In the genomic region with DNA sequence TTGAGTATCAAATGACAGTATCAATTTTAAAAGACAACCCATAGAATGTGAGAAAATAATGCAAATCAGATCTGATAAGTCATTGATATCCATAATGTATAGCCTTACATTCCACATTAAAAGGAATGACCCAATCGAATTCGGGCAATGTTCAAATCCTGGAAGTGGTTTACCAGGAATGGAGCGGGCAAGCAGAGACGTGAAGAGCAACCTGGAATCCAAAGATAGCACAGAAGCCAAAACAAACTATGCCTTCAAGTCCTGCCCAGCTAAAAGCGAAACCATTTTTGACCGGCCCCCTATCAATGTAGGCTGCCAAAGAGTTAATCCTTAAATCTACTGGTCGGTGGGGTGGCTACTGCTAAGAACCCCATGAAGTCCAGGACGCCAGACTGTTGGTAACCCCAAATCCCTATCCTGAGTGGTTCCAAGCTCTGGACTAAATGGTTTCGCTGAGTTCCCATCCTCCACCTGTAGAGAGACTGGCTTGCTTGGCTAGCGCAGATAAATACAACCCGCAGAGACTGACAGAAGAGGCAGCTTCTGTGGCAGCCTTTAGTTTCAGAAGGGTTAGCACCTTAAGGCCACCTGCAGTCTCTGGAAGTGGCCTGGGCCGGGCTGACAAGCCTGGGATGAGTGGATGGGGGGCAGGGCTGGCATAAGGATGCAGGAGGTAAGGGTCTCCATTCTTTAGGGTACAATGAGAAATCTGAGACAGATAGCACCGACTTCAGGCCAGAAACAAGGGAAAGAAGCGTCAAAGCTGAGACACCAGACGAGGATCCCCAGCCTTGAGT, we compare ENCODE assay signal across 9 mouse cellular contexts. TPM values are rescaled to one million over a fixed set of nuclear protein-coding genes. Genes with fewer than 3 reads are reported as not detected.
DNase-seq lines count a peak whose midpoint lies in the region; ATAC-seq and TF ChIP-seq lines count a peak whose summit lies in the region.
"Had no signal": no experiment of that assay in that cellular context is flagged by ENCODE, and none has a peak within 500 bp of the region (broad histone marks: within the 10 kb centered on the region; RNA-seq: fewer than 3 reads in every experiment).

No protein-coding gene starts in this region.

- peak overlapping the region; percentile 77 for H3K9ac ChIP-seq in liver, adult 2 months (ENCODE audit: low read depth, low read length)
- H3K9ac ChIP-seq in embryonic facial prominence, embryonic 15.5 days: no peak overlapping the region
- H3K9ac ChIP-seq in limb, embryonic 11.5 days (ENCODE audit: low read length): peak overlapping the region; percentile 22; the same call in 1 of the 2 replicates
- H3K9ac ChIP-seq in neural tube, embryonic 15.5 days (replicated peaks): peak overlapping the region; percentile 93

- peak overlapping the region; percentile 72 for H3K4me3 ChIP-seq in liver, adult 2 months (ENCODE audit: insufficient read depth, low read depth, low read length)
- peak overlapping the region; percentile 46 for H3K4me3 ChIP-seq in embryonic facial prominence, embryonic 15.5 days (replicated peaks)
- peak overlapping the region; percentile 32 for H3K4me3 ChIP-seq in limb, embryonic 11.5 days (ENCODE audit: low read depth, low read length)
- peak overlapping the region; percentile 81 for H3K4me3 ChIP-seq in neural tube, embryonic 15.5 days (replicated peaks)

- no peaks in the 10 kb centered on the region for H3K9me3 ChIP-seq in embryonic facial prominence, embryonic 15.5 days (replicated peaks)
- no peaks in the 10 kb centered on the region for H3K9me3 ChIP-seq in limb, embryonic 11.5 days (ENCODE audit: control insufficient read depth, low read length)
- no peaks in the 10 kb centered on the region for H3K9me3 ChIP-seq in neural tube, embryonic 15.5 days (replicated peaks)

- no peaks in the 10 kb centered on the region for H3K36me3 ChIP-seq in liver, adult 2 months (ENCODE audit: control insufficient read depth, insufficient read depth, low read length)
- H3K36me3 ChIP-seq in embryonic facial prominence, embryonic 15.5 days: no peaks in the 10 kb centered on the region
- H3K36me3 ChIP-seq in limb, embryonic 11.5 days (ENCODE audit: control insufficient read depth, insufficient read depth, low read length): no peaks in the 10 kb centered on the region
- no peaks in the 10 kb centered on the region for H3K36me3 ChIP-seq in neural tube, embryonic 15.5 days

- TF ChIP-seq POLR2A in liver, adult 2 months (IDR thresholded peaks at IDR 0.05; ENCODE audit: extremely low read depth, insufficient read depth, low read length): no peak

- TF ChIP-seq CTCF in liver, adult 2 months (IDR thresholded peaks at IDR 0.05; ENCODE audit: low read depth, low read length): no peak

- H3K4me1 ChIP-seq in liver, adult 2 months (ENCODE audit: control insufficient read depth, insufficient read depth, low read length): peaks cover 5% of the 10 kb centered on the region
- H3K4me1 ChIP-seq in embryonic facial prominence, embryonic 15.5 days: peaks cover 22% of the 10 kb centered on the region
- H3K4me1 ChIP-seq in limb, embryonic 11.5 days (ENCODE audit: control insufficient read depth, insufficient read depth, low read length): peaks cover 10% of the 10 kb centered on the region
- H3K4me1 ChIP-seq in neural tube, embryonic 15.5 days: peaks cover 48% of the 10 kb centered on the region

- H3K4me2 ChIP-seq in embryonic facial prominence, embryonic 15.5 days (replicated peaks): peak overlapping the region; percentile 91
- peak overlapping the region; percentile 83 for H3K4me2 ChIP-seq in limb, embryonic 11.5 days (ENCODE audit: low read depth, severe bottlenecking)
- H3K4me2 ChIP-seq in neural tube, embryonic 15.5 days: peak overlapping the region; percentile 92

- no peaks in the 10 kb centered on the region for H3K79me2 ChIP-seq in liver, adult 2 months (ENCODE audit: control insufficient read depth, insufficient read depth, low read length)

- DNase-seq in liver, adult 2 months (ENCODE audit: extremely low read depth, low read depth, low spot score): peak; percentile 87
- no peak for DNase-seq in liver
- DNase-seq in limb, embryonic 11.5 days (ENCODE audit: low spot score): no peak
- no peak for DNase-seq in gastrocnemius, adult 18-20 months (ENCODE audit: low spot score)
- DNase-seq in frontal cortex, postnatal 14 days (ENCODE audit: low spot score in 2 of 2): no peak
- no peak for DNase-seq in lung, postnatal 4 days

- H3K27me3 ChIP-seq in liver, adult 2 months (ENCODE audit: control insufficient read depth, insufficient read depth, low read length): no peaks in the 10 kb centered on the region
- peaks cover 21% of the 10 kb centered on the region for H3K27me3 ChIP-seq in embryonic facial prominence, embryonic 15.5 days
- peaks cover 15% of the 10 kb centered on the region for H3K27me3 ChIP-seq in limb, embryonic 11.5 days (ENCODE audit: control insufficient read depth, insufficient read depth, low read length)
- H3K27me3 ChIP-seq in neural tube, embryonic 15.5 days (replicated peaks): no peaks in the 10 kb centered on the region

- 5% methylated on average over 15 of the region's 15 CpGs for WGBS in liver, adult 2 months
- 16% methylated on average over 15 of the region's 15 CpGs for WGBS in embryonic facial prominence, embryonic 15.5 days
- 17% methylated on average over 15 of the region's 15 CpGs for WGBS in limb, embryonic 11.5 days
- WGBS in neural tube, embryonic 15.5 days: 18% methylated on average over 15 of the region's 15 CpGs

- peak overlapping the region; percentile 99 for H3K27ac ChIP-seq in liver, adult 2 months (replicated peaks; ENCODE audit: insufficient read depth, low read depth, low read length)
- H3K27ac ChIP-seq in embryonic facial prominence, embryonic 15.5 days (replicated peaks): no peak overlapping the region
- H3K27ac ChIP-seq in limb, embryonic 11.5 days (replicated peaks; ENCODE audit: low read depth, low read length): no peak overlapping the region
- peak overlapping the region; percentile 98 for H3K27ac ChIP-seq in neural tube, embryonic 15.5 days (replicated peaks)

- ATAC-seq in embryonic facial prominence, embryonic 15.5 days (ENCODE audit: insufficient number of reproducible peaks, low FRiP score, low TSS enrichment, low read depth): no peak
- ATAC-seq in limb, embryonic 11.5 days (ENCODE audit: insufficient number of reproducible peaks, low FRiP score, low TSS enrichment, low read depth): peak; percentile 28; the same call in 1 of the 2 replicates
- peak; percentile 46 for ATAC-seq in neural tube, embryonic 15.5 days (ENCODE audit: low FRiP score)

RNA-seq across cellular contexts. Expression of a gene that starts 0.6 kb away (rescaled TPM):
- 1.0 and 2.5 TPM in 2 replicates for total RNA-seq in liver, adult 2 months (2014; rRNA removed)
- polyA plus RNA-seq in liver, adult 2 months (2012; rRNA removed): 1.2 and 2.1 TPM in 2 replicates
- 7.5 and 8.3 TPM in 2 replicates for polyA plus RNA-seq in embryonic facial prominence, embryonic 15.5 days (2015; fragmentation: Nextera tagmentation; extraction: Ambion mirVana)
- polyA plus RNA-seq in limb, embryonic 11.5 days (2014; fragmentation: Nextera tagmentation; extraction: Ambion mirVana): 0.57 and 1.0 TPM in 2 replicates
- 111 and 138 TPM in 2 replicates for polyA plus RNA-seq in neural tube, embryonic 15.5 days (2015; fragmentation: Nextera tagmentation; extraction: Ambion mirVana)
- total RNA-seq in gastrocnemius, adult 18-20 months (2021): not detected
- total RNA-seq: gastrocnemius, postnatal 36 days had no signal

RNA-seq across cellular contexts. Expression of a gene that starts 15.1 kb away (rescaled TPM):
- total RNA-seq in liver, adult 2 months (2014; rRNA removed): 181 and 243 TPM in 2 replicates
- 1,099 and 1,182 TPM in 2 replicates for polyA plus RNA-seq in liver, adult 2 months (2012; rRNA removed)
- polyA plus RNA-seq in embryonic facial prominence, embryonic 15.5 days (2015; fragmentation: Nextera tagmentation; extraction: Ambion mirVana): 197 and 199 TPM in 2 replicates
- polyA plus RNA-seq in limb, embryonic 11.5 days (2014; fragmentation: Nextera tagmentation; extraction: Ambion mirVana): 166 and 180 TPM in 2 replicates
- 161 and 175 TPM in 2 replicates for polyA plus RNA-seq in neural tube, embryonic 15.5 days (2015; fragmentation: Nextera tagmentation; extraction: Ambion mirVana)
- total RNA-seq in gastrocnemius, adult 18-20 months (2021): 10 to 100 TPM; 61.2 to 62.0 TPM

RNA-seq across cellular contexts. Expression of a gene that starts 26.6 kb away (rescaled TPM):
- total RNA-seq in liver, adult 2 months (2014; rRNA removed): 0.07 and 0.65 TPM in 2 replicates
- 0.07 and 0.10 TPM in 2 replicates for polyA plus RNA-seq in liver, adult 2 months (2012; rRNA removed)
- 5.0 and 5.2 TPM in 2 replicates for polyA plus RNA-seq in embryonic facial prominence, embryonic 15.5 days (2015; fragmentation: Nextera tagmentation; extraction: Ambion mirVana)
- polyA plus RNA-seq in limb, embryonic 11.5 days (2014; fragmentation: Nextera tagmentation; extraction: Ambion mirVana): 20.4 and 24.6 TPM in 2 replicates
- 2.5 and 3.5 TPM in 2 replicates for polyA plus RNA-seq in neural tube, embryonic 15.5 days (2015; fragmentation: Nextera tagmentation; extraction: Ambion mirVana)
- under 1 TPM in 1 of 2 experiments, not detected in 1; 0.07 TPM for total RNA-seq in gastrocnemius, adult 18-20 months (2021)

RNA-seq across cellular contexts. Expression of a gene that starts 37.5 kb away (rescaled TPM):
- total RNA-seq in liver, adult 2 months (2014; rRNA removed): 53.7 and 88.7 TPM in 2 replicates
- polyA plus RNA-seq in liver, adult 2 months (2012; rRNA removed): 155 and 176 TPM in 2 replicates
- 196 and 199 TPM in 2 replicates for polyA plus RNA-seq in embryonic facial prominence, embryonic 15.5 days (2015; fragmentation: Nextera tagmentation; extraction: Ambion mirVana)
- polyA plus RNA-seq in limb, embryonic 11.5 days (2014; fragmentation: Nextera tagmentation; extraction: Ambion mirVana): 58.8 and 60.5 TPM in 2 replicates
- polyA plus RNA-seq in neural tube, embryonic 15.5 days (2015; fragmentation: Nextera tagmentation; extraction: Ambion mirVana): 92.1 and 96.3 TPM in 2 replicates
- total RNA-seq in gastrocnemius, adult 18-20 months (2021): 10 to 100 TPM; 17.1 to 20.7 TPM

RNA-seq across cellular contexts. Expression of a gene that starts 54.8 kb away (rescaled TPM):
- total RNA-seq in liver, adult 2 months (2014; rRNA removed): 0.81 and 1.0 TPM in 2 replicates
- 1.4 and 1.8 TPM in 2 replicates for polyA plus RNA-seq in liver, adult 2 months (2012; rRNA removed)
- polyA plus RNA-seq in embryonic facial prominence, embryonic 15.5 days (2015; fragmentation: Nextera tagmentation; extraction: Ambion mirVana): 8.5 and 9.7 TPM in 2 replicates
- polyA plus RNA-seq in limb, embryonic 11.5 days (2014; fragmentation: Nextera tagmentation; extraction: Ambion mirVana): 5.5 and 7.9 TPM in 2 replicates
- 23.8 and 28.3 TPM in 2 replicates for polyA plus RNA-seq in neural tube, embryonic 15.5 days (2015; fragmentation: Nextera tagmentation; extraction: Ambion mirVana)
- total RNA-seq in gastrocnemius, adult 18-20 months (2021): 1 to 10 TPM in 1 of 2 experiments, under 1 TPM in 1; 0.62 to 1.1 TPM

Comparison
In these comparisons a context has a peak if more than half of its experiments do, and no peak if none do; other contexts are left out.
1. H3K27ac ChIP-seq: peak in liver, adult 2 months (single experiment) and neural tube, embryonic 15.5 days (single experiment); none in embryonic facial prominence, embryonic 15.5 days (single experiment) and limb, embryonic 11.5 days (single experiment).
2. RNA of a gene that starts 0.6 kb away (polyA plus RNA-seq): 111 to 138 TPM in neural tube, embryonic 15.5 days; 7.5 to 8.3 TPM in embryonic facial prominence, embryonic 15.5 days, 1.2 to 2.1 TPM in liver, adult 2 months and 0.57 to 1.0 TPM in limb, embryonic 11.5 days; every median in the first group is over 10 times any median in the second.
3. Peak in every context shown above with its lines, with median percentiles within 50 percentile points of each other: H3K4me3 ChIP-seq and H3K4me2 ChIP-seq.